ENCODE assay signal across 42 mouse cellular contexts in genomic region chr17:34106555-34106954, GRCm38 (mm10). TPM values are rescaled to one million over a fixed set of nuclear protein-coding genes. Genes with fewer than 3 reads are reported as not detected.
"Had no signal": no experiment of that assay in that cellular context is flagged by ENCODE, and none has a peak within 500 bp of the region (broad histone marks: within the 10 kb centered on the region; RNA-seq: fewer than 3 reads in every experiment).

No protein-coding gene starts in this region.

- H3K4me1 ChIP-seq: heart, embryonic 12.5 days had no signal

- H3K9ac ChIP-seq: heart, embryonic 12.5 days; heart, embryonic 13.5 days; heart, embryonic 15.5 days; hindbrain, embryonic 12.5 days; hindbrain, embryonic 13.5 days; hindbrain, embryonic 14.5 days; hindbrain, embryonic 15.5 days; intestine, embryonic 15.5 days; kidney, embryonic 15.5 days had no signal

- ATAC-seq: hindbrain, embryonic 16.5 days; inflammation-experienced regulatory T-cells, adult 6 months; intestine, embryonic 15.5 days; intestine, embryonic 16.5 days; intestine, postnatal 0 days had no signal

- H3K27ac ChIP-seq: heart, embryonic 10.5 days; heart, embryonic 13.5 days; heart, embryonic 15.5 days; hindbrain, embryonic 10.5 days; hindbrain, embryonic 12.5 days; hindbrain, embryonic 13.5 days; hindbrain, embryonic 14.5 days; hindbrain, embryonic 15.5 days; hindbrain, postnatal 0 days; intestine, embryonic 15.5 days; kidney, embryonic 15.5 days; kidney, postnatal 0 days; layer of hippocampus, adult 2 months had no signal

- H3K4me3 ChIP-seq: heart, embryonic 10.5 days; heart, embryonic 12.5 days; heart, embryonic 13.5 days; heart, embryonic 15.5 days; hindbrain, embryonic 10.5 days; hindbrain, embryonic 12.5 days; hindbrain, embryonic 13.5 days; hindbrain, embryonic 15.5 days; intestine, embryonic 15.5 days; kidney, embryonic 15.5 days; layer of hippocampus, adult 2 months had no signal

- H3K4me2 ChIP-seq: heart, embryonic 11.5 days; heart, embryonic 12.5 days; heart, embryonic 13.5 days; heart, embryonic 15.5 days; hindbrain, embryonic 12.5 days; hindbrain, embryonic 13.5 days; hindbrain, embryonic 14.5 days; hindbrain, embryonic 15.5 days; intestine, embryonic 15.5 days; kidney, embryonic 15.5 days had no signal

- DNase-seq: heart, postnatal 10 days; heart, postnatal 36 days; heart, postnatal 4 days; kidney, adult 11 months; kidney, adult 18-20 months; kidney, adult 2 months; kidney, adult 8-10 months; kidney, adult 9 months; kidney, postnatal 10 days; kidney, postnatal 14 days; kidney, postnatal 25 days; kidney, postnatal 36 days; kidney, postnatal 4 days; layer of hippocampus, adult 9-11 months; layer of hippocampus, postnatal 36 days had no signal

- H3K27me3 ChIP-seq: heart, embryonic 12.5 days; heart, embryonic 13.5 days; heart, embryonic 15.5 days; hindbrain, embryonic 12.5 days; hindbrain, embryonic 13.5 days; hindbrain, embryonic 15.5 days; intestine, embryonic 15.5 days; kidney, embryonic 15.5 days had no signal

- H3K9me3 ChIP-seq: heart, embryonic 10.5 days; heart, embryonic 12.5 days; heart, embryonic 15.5 days; hindbrain, embryonic 10.5 days; hindbrain, embryonic 12.5 days; hindbrain, embryonic 13.5 days; hindbrain, embryonic 15.5 days; intestine, embryonic 15.5 days; kidney, embryonic 15.5 days had no signal

RNA-seq across cellular contexts. Expression of gene H2-Oa, which starts 14.4 kb away (rescaled TPM):
- total RNA-seq: heart, postnatal 25 days; heart, postnatal 36 days; heart, postnatal 4 days; hindbrain, postnatal 0 days; layer of hippocampus, adult 18-20 months; layer of hippocampus, postnatal 14 days; left cerebral cortex, adult 18-20 months had no signal
- polyA plus RNA-seq: heart, embryonic 14.5 days; heart, postnatal 0 days; hindbrain, embryonic 13.5 days had no signal

RNA-seq across cellular contexts. Expression of gene H2-DMb2, which starts 36.6 kb away (rescaled TPM):
- total RNA-seq: layer of hippocampus, postnatal 10 days had no signal
- polyA plus RNA-seq: heart, embryonic 11.5 days; heart, embryonic 12.5 days; hindbrain, embryonic 11.5 days; hindbrain, embryonic 12.5 days; hindbrain, embryonic 14.5 days had no signal
